Mouse (Mus musculus): ENCODE data around the gene Ltbp4.

Gene Ltbp4

GRCm38 (mm10) chr7:27337175-27337853 is at the start of gene Ltbp4:
Ltbp4 (minus strand) TSS chr7:27337692.
- peak; percentile 80 for DNase-seq

- DNase-seq: peak; percentile 74
These were observed 47.2 kb upstream of the Ltbp4 start for GRCm38 (mm10) chr7:27384731-27385130.

- DNase-seq: no peak
These were observed 46.6 kb upstream of the Ltbp4 start for GRCm38 (mm10) chr7:27384134-27384533.

- no peak for DNase-seq
These were observed 45.7 kb upstream of the Ltbp4 start for GRCm38 (mm10) chr7:27383233-27383632.

- no peak for DNase-seq
These were observed 44.1 kb upstream of the Ltbp4 start for GRCm38 (mm10) chr7:27381560-27381959.

- DNase-seq: no peak
These were observed 43.5 kb upstream of the Ltbp4 start for GRCm38 (mm10) chr7:27381009-27381408.

- DNase-seq: no peak
These were observed 42.3 kb upstream of the Ltbp4 start for GRCm38 (mm10) chr7:27379836-27380235.

- DNase-seq: peak; percentile 67
These were observed 40.9 kb upstream of the Ltbp4 start for GRCm38 (mm10) chr7:27378431-27378830.

GRCm38 (mm10) chr7:27375274-27375673 is 37.8 kb upstream of the Ltbp4 start:
- DNase-seq: no peak

- DNase-seq: peak; percentile 40
These were observed 34.4 kb upstream of the Ltbp4 start for GRCm38 (mm10) chr7:27371715-27372462.

- no peak for DNase-seq
These were observed 31.6 kb upstream of the Ltbp4 start for GRCm38 (mm10) chr7:27369111-27369510.

GRCm38 (mm10) chr7:27367976-27368375 is 30.5 kb upstream of the Ltbp4 start:
- no peak for DNase-seq

GRCm38 (mm10) chr7:27366082-27366844 is 28.8 kb upstream of the Ltbp4 start:
- no peak for DNase-seq

GRCm38 (mm10) chr7:27364379-27364778 is 26.9 kb upstream of the Ltbp4 start:
- DNase-seq: no peak

GRCm38 (mm10) chr7:27361283-27361946 is 23.9 kb upstream of the Ltbp4 start:
- peak; percentile 100 for DNase-seq

- no peak for DNase-seq
These were observed 23.3 kb upstream of the Ltbp4 start for GRCm38 (mm10) chr7:27360749-27361148.

GRCm38 (mm10) chr7:27359706-27360358 is 22.3 kb upstream of the Ltbp4 start:
- no peak for DNase-seq

GRCm38 (mm10) chr7:27359162-27359561 is 21.7 kb upstream of the Ltbp4 start:
- DNase-seq: no peak

GRCm38 (mm10) chr7:27357595-27357978 is 20.1 kb upstream of the Ltbp4 start:
- no peak for DNase-seq

GRCm38 (mm10) chr7:27356861-27357594 is 19.5 kb upstream of the Ltbp4 start, which contains the start of gene Gm20479:
Gm20479 (minus strand) TSS chr7:27357419.
- DNase-seq: no peak

- DNase-seq: no peak
These were observed 18.8 kb upstream of the Ltbp4 start for GRCm38 (mm10) chr7:27356248-27356647.
